Mouse (Mus musculus): ENCODE results near the gene Zfp541. TPM values are rescaled to one million over a fixed set of nuclear protein-coding genes. Genes with fewer than 3 reads are reported as not detected.

Gene Zfp541
- 0.05 and 0.06 TPM in 2 replicates for polyA plus RNA-seq (2021; fragmentation: Nextera tagmentation)
- long read RNA-seq, experiment 1: 0 reads
- long read RNA-seq, experiment 2: 0 reads

DNA sequence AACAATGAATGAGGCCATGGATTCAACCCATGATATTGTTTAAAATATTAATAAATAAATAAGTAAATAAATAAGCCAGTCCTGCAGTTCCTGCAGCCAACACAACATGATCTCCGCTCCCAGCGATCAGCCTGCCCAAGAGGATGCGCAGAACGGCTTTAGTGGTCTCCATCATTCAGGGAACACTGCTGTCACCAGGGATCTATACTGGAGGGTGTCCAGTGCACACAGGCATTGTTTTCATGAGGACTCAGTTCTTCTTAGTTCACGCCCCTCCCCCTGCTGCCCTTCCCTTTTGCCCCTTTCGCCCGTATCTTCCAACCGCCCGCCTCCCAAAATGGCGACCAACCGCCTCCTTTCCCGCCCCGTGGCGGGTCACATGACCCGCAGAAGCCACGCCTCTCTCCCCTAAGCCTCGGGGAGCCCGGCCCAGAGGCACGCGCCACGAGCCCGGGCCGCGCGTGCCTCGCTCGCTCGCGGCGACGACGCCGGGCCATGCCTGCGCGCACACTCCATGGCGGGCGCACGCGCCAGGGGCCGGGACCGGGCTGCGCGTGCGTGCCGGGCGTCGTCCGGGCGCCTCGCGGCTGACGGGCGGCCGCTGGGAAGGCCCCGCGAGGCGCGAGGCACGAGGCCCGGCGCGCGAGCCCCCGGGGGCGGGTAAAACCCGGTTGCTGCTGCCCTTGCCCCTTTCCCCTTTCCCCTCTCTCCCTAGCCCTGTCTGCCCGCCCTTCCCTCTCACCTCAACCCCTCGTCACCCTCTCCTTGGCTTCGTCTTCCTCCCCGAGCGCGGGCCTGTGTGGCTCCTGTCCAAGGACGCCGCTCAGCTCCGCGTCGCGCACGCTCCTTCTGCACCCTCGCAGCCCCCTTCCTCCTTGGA, at the start of gene Zfp541:
Zfp541 (plus strand) TSS at position 596 of the 880 bp plus-strand sequence.

DNA sequence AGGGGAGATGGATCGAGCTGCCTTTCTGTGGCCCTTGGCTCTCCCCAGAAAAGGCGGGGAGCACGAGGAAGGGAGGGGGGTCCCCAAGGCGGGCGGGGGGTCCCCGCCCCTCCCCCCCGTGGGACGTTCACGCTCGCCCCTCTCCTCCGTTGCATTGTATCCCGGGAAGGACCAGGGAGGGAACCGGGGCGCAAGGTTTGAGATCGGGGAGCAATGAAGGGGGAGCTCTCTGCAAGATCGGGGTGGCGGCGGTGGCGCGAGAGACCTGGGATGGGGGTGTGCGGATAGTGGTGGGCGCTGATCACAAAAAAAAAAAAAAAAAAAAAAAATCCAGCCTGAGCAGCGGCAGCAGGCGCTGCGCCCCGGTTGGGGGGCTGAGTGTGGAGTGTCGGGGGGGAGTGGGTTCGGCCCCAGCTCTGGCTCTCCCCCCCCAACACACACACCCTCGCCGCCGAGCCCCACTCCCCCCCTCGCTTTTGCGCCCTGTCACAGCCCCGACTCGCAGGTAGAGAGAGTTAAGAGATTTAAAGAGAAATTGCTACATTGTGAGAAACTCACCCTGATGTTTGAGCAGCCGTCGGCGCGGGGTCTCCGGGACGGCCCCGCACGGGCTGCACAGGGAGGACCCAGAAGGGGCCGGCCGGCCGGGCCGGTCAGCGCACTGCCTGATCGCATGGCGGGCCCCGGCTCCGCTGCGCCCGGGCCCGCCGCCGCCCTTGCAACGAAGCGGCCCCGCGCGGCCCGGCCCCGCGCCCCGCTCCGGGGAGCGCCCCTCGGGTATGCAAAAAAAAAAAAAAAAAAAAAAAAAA, 14.1 kb upstream of the Zfp541 start, which contains the start of gene Bicra:
Bicra (minus strand) TSS at position 584 of the 809 bp plus-strand sequence.

DNA sequence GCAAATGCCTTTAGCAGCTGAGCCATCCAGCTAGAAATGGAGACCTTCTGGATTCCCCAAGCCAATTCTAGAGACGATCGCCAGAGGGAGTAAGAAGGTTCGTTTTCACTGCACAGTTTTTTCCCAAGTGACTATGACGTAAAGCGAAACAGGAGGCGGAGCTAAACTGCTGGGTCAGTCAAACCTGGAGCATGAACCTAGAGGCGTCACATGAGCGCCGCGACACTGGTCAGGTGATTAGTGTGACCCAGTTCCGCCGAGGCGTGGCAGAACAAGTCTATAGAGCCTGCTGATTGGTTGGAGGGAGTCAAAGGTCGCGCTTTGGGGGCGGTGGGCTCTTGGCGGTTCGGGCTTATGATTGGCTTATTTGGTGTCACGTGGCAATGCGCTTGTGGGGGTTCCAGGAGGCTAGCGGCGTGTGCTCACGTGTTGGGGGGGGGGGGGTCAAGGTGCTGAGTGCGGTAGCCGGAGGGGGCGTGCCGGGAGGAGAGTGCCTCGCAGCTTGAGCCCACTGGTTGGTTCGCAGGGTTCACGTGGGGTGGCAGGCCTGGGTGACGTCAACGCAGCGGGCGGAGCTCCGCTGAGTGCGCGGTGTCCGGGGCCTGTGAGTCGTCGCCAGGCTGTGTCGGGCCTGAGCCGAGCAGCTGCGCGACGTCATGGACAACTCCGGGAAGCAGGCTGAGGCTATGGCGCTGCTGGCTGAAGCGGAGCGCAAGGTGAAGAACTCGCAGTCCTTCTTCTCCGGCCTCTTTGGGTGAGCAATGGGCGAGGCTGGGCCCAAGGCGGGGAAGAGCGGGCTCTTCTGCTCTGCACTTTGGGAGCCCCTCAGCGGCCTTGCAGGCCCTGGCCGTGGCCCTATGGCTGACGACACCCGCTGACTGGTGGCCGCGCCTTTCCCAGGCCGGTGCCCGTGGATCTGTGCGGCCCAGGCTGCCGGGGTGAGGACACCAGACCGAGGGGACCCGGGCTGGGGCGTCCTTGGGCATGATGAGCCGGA, 36.7 kb downstream of the Zfp541 start, which contains the start of gene Napa:
Napa (plus strand) TSS at position 438 of the 997 bp plus-strand sequence.

DNA sequence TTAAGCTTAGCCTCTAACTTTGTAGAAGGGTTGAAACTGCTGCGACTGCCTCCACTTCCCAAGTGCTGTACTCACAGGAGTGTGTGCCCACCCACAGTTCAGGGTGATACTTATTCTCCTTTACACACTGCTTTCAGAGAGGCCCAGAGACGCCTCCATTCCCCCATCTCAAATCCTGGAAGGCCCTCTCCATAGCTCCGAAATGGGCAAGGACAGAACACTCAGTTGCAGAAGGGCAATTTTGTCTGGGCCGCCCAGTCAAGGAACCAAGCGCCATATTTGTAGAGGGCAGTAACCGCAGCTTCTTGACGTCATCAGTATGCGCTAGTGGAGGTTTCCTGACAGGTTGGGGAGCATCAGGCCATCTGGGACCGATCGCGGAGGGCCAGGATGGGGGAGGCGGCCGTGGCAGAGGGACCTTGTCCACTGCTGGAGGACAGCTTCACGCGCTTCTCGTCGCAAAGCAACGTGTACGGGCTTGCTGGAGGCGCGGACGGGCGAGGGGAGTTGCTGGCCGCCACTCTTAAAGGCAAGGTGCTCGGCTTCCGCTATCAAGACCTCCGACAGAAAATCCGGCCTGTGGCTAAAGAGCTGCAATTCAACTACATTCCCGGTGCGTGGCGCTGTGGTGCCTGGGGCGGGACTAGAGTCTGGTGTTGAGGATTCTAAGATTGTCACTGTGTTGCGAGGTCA, 58.1 kb downstream of the Zfp541 start, which contains the start of gene Kptn:
Kptn (plus strand) TSS at position 327 of the 693 bp plus-strand sequence.

DNA sequence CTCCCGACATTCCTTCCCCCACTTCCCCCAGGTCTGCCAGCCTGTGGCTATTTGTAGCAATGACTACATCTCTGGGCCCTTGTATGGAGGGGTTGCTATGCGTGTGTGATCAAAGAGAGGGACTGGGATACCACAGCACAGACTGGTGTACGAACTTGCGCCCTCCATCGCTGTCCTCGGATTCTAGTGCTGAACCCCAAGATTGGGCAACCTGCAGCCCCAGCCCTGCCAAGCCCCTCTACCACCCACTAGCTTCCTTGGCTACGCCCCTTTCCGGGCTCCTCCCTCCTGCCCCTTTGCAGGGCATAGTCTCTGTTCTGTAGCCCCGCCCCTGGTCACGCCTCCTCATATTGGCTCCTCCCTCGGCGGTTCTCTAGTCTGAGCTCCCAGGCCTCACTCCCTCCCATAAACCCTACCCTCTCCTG, 67.8 kb downstream of the Zfp541 start, which contains the start of gene Slc8a2:
Slc8a2 (plus strand) TSS at position 406 of the 425 bp plus-strand sequence.

Other genes with a start within 250 kb of the Zfp541 start
- gene Obox6, start 222.1 kb upstream of the Zfp541 start, polyA plus RNA-seq (2021; fragmentation: Nextera tagmentation): not detected in 2 replicates
- not detected in 2 replicates for gene Crx, start 181.8 kb upstream of the Zfp541 start, polyA plus RNA-seq (2021; fragmentation: Nextera tagmentation)
- gene Crxos, start 179.2 kb upstream of the Zfp541 start, polyA plus RNA-seq (2021; fragmentation: Nextera tagmentation): not detected in 2 replicates
- gene Selenow, start 139.4 kb upstream of the Zfp541 start, polyA plus RNA-seq (2021; fragmentation: Nextera tagmentation): 2,345 and 3,530 TPM in 2 replicates
- 131 and 208 TPM in 2 replicates for gene Nop53, start 115.7 kb upstream of the Zfp541 start, polyA plus RNA-seq (2021; fragmentation: Nextera tagmentation)
- gene Ehd2, start 94.2 kb upstream of the Zfp541 start, polyA plus RNA-seq (2021; fragmentation: Nextera tagmentation): 1.3 and 3.1 TPM in 2 replicates
- 2.7 and 6.4 TPM in 2 replicates for gene Bicra, start 13.9 kb upstream of the Zfp541 start, polyA plus RNA-seq (2021; fragmentation: Nextera tagmentation)
- gene Napa, start 36.6 kb downstream of the Zfp541 start, polyA plus RNA-seq (2021; fragmentation: Nextera tagmentation): 309 and 471 TPM in 2 replicates
- 20.3 and 28.5 TPM in 2 replicates for gene Kptn, start 58.1 kb downstream of the Zfp541 start, polyA plus RNA-seq (2021; fragmentation: Nextera tagmentation)
- gene Slc8a2, start 68.0 kb downstream of the Zfp541 start, polyA plus RNA-seq (2021; fragmentation: Nextera tagmentation): 21.2 and 22.4 TPM in 2 replicates
- 31.0 and 31.8 TPM in 2 replicates for gene Meis3, start 113.3 kb downstream of the Zfp541 start, polyA plus RNA-seq (2021; fragmentation: Nextera tagmentation)
- gene Dhx34, start 160.2 kb downstream of the Zfp541 start, polyA plus RNA-seq (2021; fragmentation: Nextera tagmentation): 3.8 and 4.0 TPM in 2 replicates
- gene C5ar2, start 182.3 kb downstream of the Zfp541 start, polyA plus RNA-seq (2021; fragmentation: Nextera tagmentation): 0.55 and 0.59 TPM in 2 replicates
- 0.84 and 1.1 TPM in 2 replicates for gene C5ar1, start 197.7 kb downstream of the Zfp541 start, polyA plus RNA-seq (2021; fragmentation: Nextera tagmentation)
- gene Inafm1, start 211.8 kb downstream of the Zfp541 start, polyA plus RNA-seq (2021; fragmentation: Nextera tagmentation): 18.1 and 31.5 TPM in 2 replicates
- gene Ccdc9, start 225.0 kb downstream of the Zfp541 start, polyA plus RNA-seq (2021; fragmentation: Nextera tagmentation): 3.6 and 13.8 TPM in 2 replicates
- gene Bbc3, start 246.6 kb downstream of the Zfp541 start, polyA plus RNA-seq (2021; fragmentation: Nextera tagmentation): 1.3 and 9.8 TPM in 2 replicates

Measured in left cerebral cortex, adult 6 months (tissue).